Mouse (Mus musculus) macrophage (primary cell): ENCODE data around the gene Rab3il1. TPM values are rescaled to one million over a fixed set of nuclear protein-coding genes. Genes with fewer than 3 reads are reported as not detected.

Experiments used
- H3K27ac ChIP-seq: fragments of 350-480 bp; formaldehyde crosslinking; 2 replicates; pipeline ENCODE4 v1.9.0; 2021
- H3K36me3 ChIP-seq: fragments of 350-480 bp; formaldehyde crosslinking; 2 replicates; pipeline ENCODE4 v1.9.0; 2021; ENCODE audit errors: inconsistent target
- H3K4me3 ChIP-seq: fragments of 350-480 bp; formaldehyde crosslinking; 2 replicates; pipeline ENCODE4 v1.9.0; 2021; ENCODE audit errors: inconsistent target
- H3K79me2 ChIP-seq: fragments of 350-480 bp; formaldehyde crosslinking; 2 replicates; pipeline ENCODE4 v1.9.0; 2021; ENCODE audit errors: inconsistent target
- WGBS: methylation state at CpG from one replicate; pipeline ENCODE4 v1.1.7; 2026; ENCODE audit warnings: inconsistent platforms; ENCODE audit not compliant: missing documents; 5-methylcytosine and 5-hydroxymethylcytosine counted together
- polyA plus RNA-seq: library from polyadenylated mRNA; stranded (reverse); fragments of 250-400 nt; gene quantifications from 3 replicates; pipeline ENCODE4 v1.2.4, GENCODE M21; 2018; ENCODE audit warnings: inconsistent platforms

Rab3il1 gene
- polyA plus RNA-seq, 1 experiment from 2014 or later, result 97.7 TPM

DNA sequence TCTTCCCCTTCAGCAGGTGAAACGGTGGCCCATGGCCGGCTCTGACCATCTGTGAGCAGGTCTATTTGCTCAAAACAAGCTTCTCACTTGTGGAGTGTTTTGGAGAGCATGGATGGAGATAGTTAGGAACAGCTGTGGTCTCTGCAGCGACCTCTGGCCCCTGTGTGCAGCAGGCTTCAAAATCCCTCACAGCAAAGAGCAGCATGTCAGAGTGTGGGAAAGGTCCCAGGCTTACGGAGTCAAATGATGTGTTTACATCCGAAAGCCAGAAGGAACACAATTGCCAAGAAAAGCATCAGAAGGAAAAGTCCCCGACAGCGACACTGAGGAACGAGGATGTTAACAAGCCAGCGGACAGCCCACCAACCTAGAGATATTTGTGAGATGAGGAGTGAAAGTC lies 84.0 kb downstream of the Rab3il1 start:
- H3K79me2 ChIP-seq, result no peaks in the 10 kb centered on the region
- 94% methylated on average over 7 of the region's 9 CpGs for WGBS
- H3K36me3 ChIP-seq, result no peaks in the 10 kb centered on the region
- no peak overlapping the region for H3K4me3 ChIP-seq
- H3K27ac ChIP-seq, result no peak overlapping the region

- Histone ChIP-seq H3K4me3 (no peak overlapping the region), H3K79me2 (no peaks in the 10 kb centered on the region), H3K36me3 (no peaks in the 10 kb centered on the region), H3K27ac (no peak overlapping the region)
- 97% methylated on average over 3 of the region's 4 CpGs for WGBS
Observed at GRCm38 (mm10) chr19:10086976-10087375, 85.5 kb downstream of the Rab3il1 start.

Other genes starting within 250 kb of the Rab3il1 start
- gene Scgb2a2, start 154.1 kb upstream of the Rab3il1 start, polyA plus RNA-seq, result not detected in 3 replicates
- gene Incenp, start 102.1 kb upstream of the Rab3il1 start, polyA plus RNA-seq, result 37.8 to 67.1 TPM (median 51.1 TPM) in 3 replicates
- 25,011 to 42,260 TPM (median 38,400 TPM) in 3 replicates for gene Fth1, start 21.1 kb upstream of the Rab3il1 start, polyA plus RNA-seq
- 0.11 to 1.8 TPM (median 0.22 TPM) in 3 replicates for gene Best1, start within 50 bp of the Rab3il1 start, polyA plus RNA-seq
- 2.4 to 3.4 TPM (median 2.4 TPM) in 3 replicates for gene Fads3, start 39.9 kb downstream of the Rab3il1 start, polyA plus RNA-seq
- gene Fads2, start 100.1 kb downstream of the Rab3il1 start, polyA plus RNA-seq, result 3.4 to 12.4 TPM (median 9.7 TPM) in 3 replicates
- 63.4 to 93.5 TPM (median 74.9 TPM) in 3 replicates for gene Fads1, start 181.2 kb downstream of the Rab3il1 start, polyA plus RNA-seq
- gene Tmem258, start 202.3 kb downstream of the Rab3il1 start, polyA plus RNA-seq, result 135 to 169 TPM (median 137 TPM) in 3 replicates
- 13.8 to 52.7 TPM (median 20.3 TPM) in 3 replicates for gene Fen1, start 202.5 kb downstream of the Rab3il1 start, polyA plus RNA-seq
- gene Myrf, start 239.1 kb downstream of the Rab3il1 start, polyA plus RNA-seq, result 0.08 to 0.37 TPM (median 0.17 TPM) in 3 replicates